Mouse (Mus musculus) forebrain, embryonic 14.5 days (tissue): Measurements from ENCODE around the gene Rgs8. TPM values are rescaled to one million over a fixed set of nuclear protein-coding genes. Genes with fewer than 3 reads are reported as not detected.

ENCODE experiments used
- ATAC-seq: fragments of 200-750 bp; cut with Nextera tagmentation; 2 replicates; pipeline ENCODE4 v1.8.0; 2017; ENCODE audit warnings: mild to moderate bottlenecking, moderate library complexity
- DNase-seq: peaks from one replicate; pipeline ENCODE4 v3.0.0-alpha.2; 2015; ENCODE audit warnings: low spot score
- H3K27ac ChIP-seq: fragments of 300-500 bp; sonication (generic); 2 replicates; pipeline ENCODE4 v1.5.1; 2014; ENCODE audit warnings: low read depth, mild to moderate bottlenecking, control low read depth, low read length, moderate library complexity
- H3K27me3 ChIP-seq: fragments of 300-500 bp; sonication (generic); replicated peaks from 2 replicates; pipeline ENCODE4 v1.6.1; 2014; ENCODE audit warnings: low read length, control low read depth, mixed read lengths; ENCODE audit not compliant: control insufficient read depth, insufficient read depth
- H3K36me3 ChIP-seq: fragments of 300-500 bp; sonication (generic); 2 replicates; pipeline ENCODE4 v1.6.1; 2014; ENCODE audit warnings: low read length, control low read depth; ENCODE audit not compliant: control insufficient read depth, insufficient read depth
- H3K4me1 ChIP-seq: fragments of 300-500 bp; sonication (generic); 2 replicates; pipeline ENCODE4 v1.6.1; 2014; ENCODE audit warnings: antibody characterized with exemption, low read length, control low read depth; ENCODE audit not compliant: control insufficient read depth, insufficient read depth
- H3K4me2 ChIP-seq: fragments of 300-500 bp; sonication (generic); 2 replicates; pipeline ENCODE4 v1.6.1; 2014; ENCODE audit warnings: mild to moderate bottlenecking, control low read depth, low read length
- H3K4me3 ChIP-seq: fragments of 300-500 bp; sonication (generic); 2 replicates; pipeline ENCODE4 v1.5.1; 2014; ENCODE audit warnings: low read depth, low read length, control low read depth
- H3K9ac ChIP-seq: fragments of 300-500 bp; sonication (generic); 2 replicates; pipeline ENCODE4 v1.6.1; 2014; ENCODE audit warnings: mild to moderate bottlenecking, low read length, control low read depth, moderate library complexity
- H3K9me3 ChIP-seq: fragments of 300-500 bp; sonication (generic); replicated peaks from 2 replicates; pipeline ENCODE4 v1.6.1; 2016; ENCODE audit warnings: low read length, control low read depth, mixed read lengths; ENCODE audit not compliant: control insufficient read depth
- WGBS: fragments of 180-500 bp; shearing (Covaris S2); extraction: QIAGEN DNeasy Blood & Tissue Kit; methylation state at CpG from one replicate; pipeline ENCODE4 v1.1.7; 2014; 5-methylcytosine and 5-hydroxymethylcytosine counted together
- polyA plus RNA-seq: library from polyadenylated mRNA; unstranded; fragments of >200 nt; fragmentation: Nextera tagmentation; extraction: Ambion mirVana; gene quantifications from 2 replicates; pipeline ENCODE4 v1.2.1, GENCODE M21; 2014

Rgs8 gene
- polyA plus RNA-seq, 1 experiment from 2014 or later: 14.6 TPM

GRCm38 (mm10) chr1:153669086-153669485 is 16.3 kb downstream of the Rgs8 start:
- Histone ChIP-seq H3K4me1 (peaks cover 45% of the 10 kb centered on the region), H3K36me3 (no peaks in the 10 kb centered on the region), H3K4me2 (peak overlapping the region; percentile 10; the same call in 1 of the 2 replicates), H3K27ac (no peak overlapping the region), H3K4me3 (no peak overlapping the region), H3K9me3 (no peaks in the 10 kb centered on the region), H3K27me3 (no peaks in the 10 kb centered on the region), H3K9ac (0 out of 2 replicates have a peak overlapping the region, but pooled peaks have one; percentile 5)
- 69% methylated on average over 7 of the region's 7 CpGs for WGBS
- DNase-seq (no peak), ATAC-seq (no peak)

DNA sequence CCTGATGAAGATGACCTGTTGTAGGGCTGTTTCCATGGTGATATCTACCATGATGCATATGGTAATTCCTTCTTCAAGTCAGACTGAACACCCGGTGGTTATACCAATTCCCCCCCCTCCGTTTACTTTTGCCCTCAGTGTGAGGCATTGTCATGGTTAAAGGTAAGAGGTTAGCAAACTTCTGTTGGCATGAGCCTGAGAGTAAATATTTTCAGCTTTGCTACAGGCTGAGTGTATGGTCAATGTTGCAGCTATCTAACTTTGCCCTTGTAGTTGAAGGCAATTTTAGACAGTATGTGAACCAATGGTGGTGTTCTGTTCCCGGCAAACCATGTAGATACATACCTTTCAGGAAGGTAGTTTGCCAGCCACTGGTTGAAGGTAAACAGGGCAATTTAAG is 16.9 kb downstream of the Rgs8 start:
- Histone ChIP-seq H3K9ac (no peak overlapping the region), H3K27me3 (no peaks in the 10 kb centered on the region), H3K9me3 (no peaks in the 10 kb centered on the region), H3K36me3 (no peaks in the 10 kb centered on the region), H3K4me2 (no peak overlapping the region), H3K27ac (no peak overlapping the region), H3K4me1 (peaks cover 40% of the 10 kb centered on the region), H3K4me3 (no peak overlapping the region)
- DNase-seq: no peak
- no peak for ATAC-seq
- WGBS: 63% methylated on average over 3 of the region's 3 CpGs

- H3K27ac ChIP-seq: no peak overlapping the region
- DNase-seq (no peak), ATAC-seq (no peak)
- H3K4me1 ChIP-seq: peaks cover 24% of the 10 kb centered on the region
- 80% methylated on average over 3 of the region's 3 CpGs for WGBS
- H3K4me2 ChIP-seq: no peak overlapping the region
- no peak overlapping the region for H3K4me3 ChIP-seq
- no peaks in the 10 kb centered on the region for H3K36me3 ChIP-seq
- H3K9ac ChIP-seq: no peak overlapping the region
- no peaks in the 10 kb centered on the region for H3K27me3 ChIP-seq
- no peaks in the 10 kb centered on the region for H3K9me3 ChIP-seq
Measured at GRCm38 (mm10) chr1:153671352-153671751, 18.5 kb downstream of the Rgs8 start.

GRCm38 (mm10) chr1:153672698-153673097 is 19.9 kb downstream of the Rgs8 start:
- no peak for ATAC-seq
- 60% methylated on average over 9 of the region's 9 CpGs for WGBS
- Histone ChIP-seq H3K9ac (no peak overlapping the region), H3K4me1 (peaks cover 11% of the 10 kb centered on the region), H3K36me3 (no peaks in the 10 kb centered on the region), H3K27ac (no peak overlapping the region), H3K27me3 (no peaks in the 10 kb centered on the region), H3K4me2 (no peak overlapping the region), H3K9me3 (no peaks in the 10 kb centered on the region), H3K4me3 (no peak overlapping the region)
- no peak for DNase-seq

GRCm38 (mm10) chr1:153673900-153674299 is 21.1 kb downstream of the Rgs8 start:
- H3K27ac ChIP-seq: no peak overlapping the region
- DNase-seq: no peak
- H3K9ac ChIP-seq: no peak overlapping the region
- peaks cover 9% of the 10 kb centered on the region; the same call in 1 of the 2 replicates for H3K4me1 ChIP-seq
- no peaks in the 10 kb centered on the region for H3K27me3 ChIP-seq
- no peak overlapping the region for H3K4me3 ChIP-seq
- H3K4me2 ChIP-seq: no peak overlapping the region
- H3K36me3 ChIP-seq: no peaks in the 10 kb centered on the region
- ATAC-seq: no peak
- 84% methylated on average over 12 of the region's 12 CpGs for WGBS
- H3K9me3 ChIP-seq: no peaks in the 10 kb centered on the region

DNA sequence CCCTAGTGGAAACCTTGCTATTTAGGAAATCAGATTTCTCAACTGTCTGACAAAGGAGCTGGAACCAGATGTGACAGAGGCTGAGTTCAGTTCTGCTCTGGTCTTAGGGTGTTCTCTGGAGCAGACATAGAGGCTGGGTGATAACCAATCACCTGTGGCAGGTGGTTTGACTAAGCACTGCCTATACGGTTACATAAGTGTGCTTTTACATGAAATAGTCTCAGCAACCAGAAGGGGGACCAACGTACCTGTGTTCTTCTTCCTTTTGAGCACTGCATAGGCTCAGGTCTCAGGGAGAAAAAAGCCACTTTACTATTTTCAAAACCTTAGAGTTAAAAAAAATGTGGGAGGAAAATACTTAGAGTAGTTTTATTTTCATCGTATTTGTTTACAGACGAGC is 22.8 kb downstream of the Rgs8 start:
- DNase-seq (no peak), ATAC-seq (no peak)
- Histone ChIP-seq H3K27me3 (no peaks in the 10 kb centered on the region), H3K4me1 (peaks cover 9% of the 10 kb centered on the region), H3K9ac (no peak overlapping the region), H3K36me3 (no peaks in the 10 kb centered on the region), H3K4me2 (no peak overlapping the region), H3K27ac (no peak overlapping the region), H3K4me3 (no peak overlapping the region), H3K9me3 (no peaks in the 10 kb centered on the region)
- 71% methylated on average over 4 of the region's 4 CpGs for WGBS

DNA sequence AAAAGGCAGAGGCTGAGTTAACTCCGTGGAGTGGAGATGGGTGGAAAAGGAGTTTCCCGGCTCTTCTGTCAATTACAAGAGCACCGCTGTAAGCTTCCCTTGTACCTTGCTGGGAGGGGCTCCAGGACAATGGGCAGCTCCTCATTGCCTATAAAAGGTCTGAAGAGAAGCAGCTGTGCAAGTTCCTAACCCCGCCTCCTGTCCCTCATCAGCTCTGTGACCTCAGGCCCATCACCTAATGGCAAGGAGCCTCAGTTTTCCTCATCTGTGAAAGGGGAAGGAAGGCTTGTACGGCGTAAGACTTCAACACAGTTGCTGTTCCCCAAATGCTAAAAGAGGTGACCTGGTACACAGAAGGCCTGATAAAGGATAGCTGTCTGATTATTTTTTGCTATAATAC is 24.8 kb downstream of the Rgs8 start:
- no peaks in the 10 kb centered on the region for H3K9me3 ChIP-seq
- H3K36me3 ChIP-seq: no peaks in the 10 kb centered on the region
- 60% methylated on average over 6 of the region's 6 CpGs for WGBS
- no peaks in the 10 kb centered on the region for H3K27me3 ChIP-seq
- H3K4me2 ChIP-seq: no peak overlapping the region
- no peak overlapping the region for H3K9ac ChIP-seq
- ATAC-seq: no peak
- no peak for DNase-seq
- peaks cover 9% of the 10 kb centered on the region for H3K4me1 ChIP-seq
- no peak overlapping the region for H3K4me3 ChIP-seq
- no peak overlapping the region for H3K27ac ChIP-seq

DNA sequence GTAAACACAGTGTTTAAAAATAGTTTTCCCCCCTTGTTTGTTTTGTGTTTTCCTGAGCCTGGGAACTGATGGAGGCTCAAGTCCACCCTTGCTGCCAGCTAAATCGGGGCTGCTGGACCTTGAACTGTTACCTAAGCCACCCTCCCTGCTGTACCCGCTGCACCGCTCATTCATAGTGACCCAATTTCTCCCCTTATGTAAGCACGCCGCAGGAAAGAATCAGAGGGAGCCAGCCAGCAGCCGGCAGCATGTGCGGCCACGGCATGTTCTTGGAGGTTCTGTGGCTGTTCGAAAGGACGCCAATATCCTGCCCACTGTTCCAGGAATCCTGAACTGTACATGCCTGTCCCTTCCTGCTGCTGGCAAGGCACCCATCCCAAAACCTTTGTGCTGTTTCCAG is 26.3 kb downstream of the Rgs8 start:
- ATAC-seq (peak; percentile 40; the same call in 1 of the 2 replicates), DNase-seq (no peak)
- no peaks in the 10 kb centered on the region for H3K36me3 ChIP-seq

GRCm38 (mm10) chr1:153679653-153680052 is 26.8 kb downstream of the Rgs8 start:
- Histone ChIP-seq H3K27me3 (no peaks in the 10 kb centered on the region), H3K4me2 (no peak overlapping the region), H3K4me1 (peaks cover 9% of the 10 kb centered on the region), H3K9me3 (no peaks in the 10 kb centered on the region), H3K4me3 (no peak overlapping the region), H3K36me3 (no peaks in the 10 kb centered on the region), H3K9ac (no peak overlapping the region), H3K27ac (no peak overlapping the region)
- DNase-seq: no peak
- ATAC-seq: no peak
- 56% methylated on average over 3 of the region's 3 CpGs for WGBS

More for the DNA sequence above, 26.3 kb downstream of the Rgs8 start:
- no peaks in the 10 kb centered on the region for H3K27me3 ChIP-seq
- H3K4me1 ChIP-seq: peaks cover 9% of the 10 kb centered on the region
- 62% methylated on average over 10 of the region's 10 CpGs for WGBS
- H3K9ac ChIP-seq: no peak overlapping the region
- no peak overlapping the region for H3K4me3 ChIP-seq
- no peak overlapping the region for H3K4me2 ChIP-seq
- H3K9me3 ChIP-seq: no peaks in the 10 kb centered on the region
- peak overlapping the region; percentile 21; the same call in 1 of the 2 replicates for H3K27ac ChIP-seq
